Mouse (Mus musculus) frontal cortex, postnatal 10 days (tissue): ENCODE measurements at regions not wholly inside any gene's neighbourhood (a gene's known extent, or its start where the extent isn't known, plus 50 kb on each side); places are given as distances from the start of the nearest gene placed in this dataset.

Experiments used
- DNase-seq, 2 experiments: peaks; one replicate each; pipeline ENCODE4 v3.0.0; 2022; ENCODE audit warnings: low spot score in 2 of 2, mixed read lengths in 1 of 2

DNA sequence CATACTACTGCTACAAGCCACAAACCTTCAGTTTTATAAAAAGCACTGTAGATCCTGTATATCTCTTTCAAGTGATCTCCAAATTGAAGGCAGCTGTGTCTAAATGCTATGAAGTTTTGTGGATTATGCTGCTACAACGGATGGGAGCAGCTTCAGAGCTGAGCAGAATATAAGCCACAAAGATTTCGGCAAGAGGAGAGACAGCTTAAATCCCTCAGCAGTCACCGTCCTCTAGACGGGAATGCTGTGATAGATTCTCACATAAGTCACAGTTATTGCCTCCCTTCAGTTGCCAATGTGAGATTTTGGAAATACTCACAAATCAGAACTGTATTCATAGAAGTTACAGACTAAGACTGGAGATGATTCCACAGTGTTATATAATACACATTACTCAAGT, 76.3 kb upstream of the Ccdc85a start:
- DNase-seq, result no peak

DNA sequence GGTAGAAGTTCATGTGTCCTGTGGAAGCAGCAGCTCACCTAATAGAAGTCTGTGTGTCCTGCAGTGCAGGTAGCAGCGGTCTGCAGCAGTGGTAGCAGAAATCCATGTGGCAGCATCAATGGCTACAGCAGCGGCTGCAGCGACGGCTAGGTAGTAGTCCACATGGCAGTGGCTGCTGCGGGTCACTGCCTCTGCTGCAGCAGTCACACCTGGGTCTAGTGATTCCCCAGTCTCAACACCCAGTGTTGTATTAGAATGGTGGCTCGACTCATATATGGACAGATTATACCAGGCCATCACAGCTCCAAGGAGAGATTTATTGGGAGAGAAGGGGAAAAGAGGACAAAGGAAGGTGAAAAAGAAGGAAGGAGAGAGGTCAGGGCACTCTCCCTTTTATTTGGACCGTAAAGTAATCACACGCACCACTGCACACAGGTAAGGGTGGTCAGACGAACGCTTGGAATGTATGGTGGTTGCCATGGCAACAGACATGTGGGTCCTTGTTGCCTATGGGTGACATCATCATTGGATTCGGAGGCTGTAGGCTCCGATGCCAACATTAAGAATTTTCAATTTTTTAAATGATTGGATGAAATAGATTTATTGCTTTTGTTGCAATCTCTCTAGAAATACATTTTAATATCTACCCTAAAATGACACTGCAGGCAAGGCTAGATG, 71.2 kb upstream of the Ccdc85a start:
- no peak for DNase-seq

DNA sequence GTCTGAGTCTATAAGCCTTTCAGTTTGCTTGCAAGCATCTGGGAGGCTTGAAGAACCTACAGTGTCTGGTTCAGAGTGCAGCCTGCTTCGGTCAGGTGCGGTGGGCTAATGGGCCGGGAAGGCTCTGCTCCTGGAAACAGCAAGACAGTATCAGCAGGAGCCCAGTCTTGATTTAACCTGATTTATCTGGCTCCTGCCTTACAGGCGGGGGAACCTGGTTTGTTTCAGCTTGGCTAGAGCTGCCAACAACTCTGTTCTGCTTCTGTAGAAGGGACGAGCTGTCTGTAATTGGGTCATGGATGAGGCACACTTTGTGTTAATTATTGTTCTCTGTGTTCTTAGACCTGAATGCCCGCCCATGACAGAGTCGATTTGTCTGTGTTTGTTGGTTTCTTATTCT, 65.3 kb upstream of the Ccdc85a start:
- no peak for DNase-seq

DNA sequence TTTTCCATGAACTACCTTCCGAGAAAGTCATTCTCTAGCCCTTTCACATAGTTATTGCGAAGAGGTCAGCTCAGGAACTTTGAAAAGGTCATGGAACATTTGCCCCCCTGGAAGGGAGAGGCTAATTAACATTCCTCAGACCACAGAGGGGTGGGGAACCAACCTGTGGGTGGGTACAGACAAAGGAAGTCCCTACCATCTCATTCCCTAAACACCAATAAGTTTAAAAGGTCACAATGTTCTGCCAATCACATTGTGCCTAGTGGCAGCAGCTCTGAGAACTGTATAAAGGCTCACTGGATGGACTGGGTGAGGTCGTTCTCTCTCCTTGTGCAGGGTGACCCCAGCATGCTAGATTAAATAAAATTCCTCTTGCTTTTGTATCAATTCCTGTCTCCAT, 64.8 kb upstream of the Ccdc85a start:
- DNase-seq, result no peak

DNA sequence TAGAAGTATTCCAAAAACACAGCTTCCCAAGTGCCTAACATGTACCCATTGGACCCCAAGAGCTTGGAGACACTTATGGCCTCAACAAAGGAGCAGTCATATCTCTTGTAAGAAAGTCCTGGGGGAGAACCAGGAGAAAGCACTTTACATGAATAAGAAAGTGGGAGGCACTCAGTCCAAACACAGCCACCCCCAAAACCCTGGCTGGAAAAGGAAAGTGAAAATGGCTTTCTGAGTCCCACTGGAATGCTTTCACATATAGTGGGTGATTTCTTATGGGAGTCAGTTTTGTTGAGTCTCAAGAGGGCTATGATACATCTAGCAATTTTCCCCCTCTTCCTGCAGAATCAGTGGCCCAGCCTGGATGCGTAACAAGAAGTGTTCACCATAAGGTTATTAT, 55.0 kb upstream of the Ccdc85a start:
- DNase-seq, result no peak

DNA sequence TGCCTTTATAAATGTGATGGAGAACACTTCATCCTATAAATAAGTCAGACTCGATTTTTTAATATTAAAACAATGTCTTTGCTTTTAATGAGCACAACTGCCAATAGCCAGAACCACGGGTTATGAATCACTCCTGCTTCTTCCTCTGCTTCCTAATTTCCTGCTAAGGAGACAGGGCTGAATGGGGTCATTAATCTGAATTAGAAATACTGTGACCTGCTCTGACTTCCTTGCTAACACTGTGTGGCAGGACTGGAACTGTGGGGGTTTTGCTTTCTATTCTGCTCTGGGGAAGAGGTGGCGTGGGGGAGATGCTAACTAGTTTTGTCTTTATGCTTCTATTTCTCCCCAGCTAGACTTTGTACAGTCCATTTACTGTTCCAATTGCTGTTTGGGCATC, 52.6 kb upstream of the Ccdc85a start:
- no peak for DNase-seq
